Mouse (Mus musculus) megakaryocyte, embryonic 14.5 days (primary cell): ENCODE data around the gene Patj.

Experiments
- FLI1 ChIP-seq: IDR thresholded peaks from 2 replicates; pipeline ENCODE4 v1.6.1; 2012; ENCODE audit warnings: low read length, inconsistent platforms, mixed read lengths
- GATA1 ChIP-seq: IDR thresholded peaks from 3 replicates; pipeline ENCODE4 v1.6.1; 2012; ENCODE audit warnings: mixed read lengths, low read length, inconsistent platforms, borderline replicate concordance

DNA sequence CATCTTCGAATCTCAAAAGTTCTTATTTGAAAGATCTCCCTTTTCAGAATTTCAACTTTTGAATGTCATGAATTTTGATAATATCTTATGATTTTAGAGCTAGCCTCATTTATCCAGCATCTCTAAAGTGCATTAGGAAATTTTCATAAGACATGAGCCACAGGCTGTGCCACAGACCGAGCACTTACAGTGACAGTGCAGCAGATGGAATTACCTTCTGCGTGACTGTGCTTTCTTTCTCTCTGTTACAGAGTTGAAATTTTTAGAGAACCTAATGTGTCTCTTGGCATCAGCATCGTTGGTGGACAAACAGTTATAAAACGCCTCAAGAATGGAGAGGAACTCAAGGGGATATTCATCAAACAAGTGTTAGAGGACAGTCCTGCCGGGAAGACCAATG lies 124.9 kb downstream of the Patj start:
- no peak for TF ChIP-seq GATA1
- no peak for TF ChIP-seq FLI1
